Mouse (Mus musculus): ENCODE measurements around the gene Tomm20.
"Not testable (repeated sequence)": the region's sequence is repeated elsewhere in the genome, so short reads cannot be mapped to it uniquely, and the experiment has no call there.

Tomm20 gene

DNA sequence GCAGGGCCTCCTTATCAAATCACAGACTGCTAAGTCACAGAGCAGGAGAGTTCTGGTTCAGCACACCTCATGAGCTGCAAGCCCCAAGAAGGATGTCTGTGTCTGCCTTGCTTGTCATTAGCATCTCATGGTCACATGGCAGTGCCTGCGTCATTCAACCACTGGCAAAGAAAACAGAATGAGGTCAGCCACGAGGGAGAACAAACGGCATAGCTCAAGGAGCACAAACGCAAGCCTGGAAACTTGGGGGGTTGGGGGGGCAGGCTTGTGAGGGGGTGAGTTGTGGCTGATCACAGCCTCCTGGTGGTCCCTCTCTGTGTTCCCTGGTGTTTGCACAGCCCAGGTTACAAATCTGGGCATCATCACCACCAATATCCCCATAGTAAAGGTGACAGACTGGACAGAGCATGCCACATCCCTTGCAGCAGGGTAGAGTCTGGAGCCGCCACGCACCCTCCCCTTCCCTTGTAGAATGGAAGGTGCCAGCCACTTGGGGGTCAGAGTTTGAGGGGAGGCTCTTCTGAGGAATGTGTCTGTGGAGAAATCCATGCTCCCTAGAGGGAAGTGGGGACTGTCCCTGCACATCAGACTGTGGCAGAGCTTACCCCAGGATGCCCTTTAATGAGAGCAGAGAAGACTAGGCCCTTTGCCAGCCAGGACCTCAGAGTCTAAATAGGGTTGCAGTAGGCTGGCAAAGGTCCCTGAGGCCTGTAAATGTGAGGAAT lies 61.3 kb downstream of the Tomm20 start:
- no peak for DNase-seq (ENCODE audit: low spot score)

DNA sequence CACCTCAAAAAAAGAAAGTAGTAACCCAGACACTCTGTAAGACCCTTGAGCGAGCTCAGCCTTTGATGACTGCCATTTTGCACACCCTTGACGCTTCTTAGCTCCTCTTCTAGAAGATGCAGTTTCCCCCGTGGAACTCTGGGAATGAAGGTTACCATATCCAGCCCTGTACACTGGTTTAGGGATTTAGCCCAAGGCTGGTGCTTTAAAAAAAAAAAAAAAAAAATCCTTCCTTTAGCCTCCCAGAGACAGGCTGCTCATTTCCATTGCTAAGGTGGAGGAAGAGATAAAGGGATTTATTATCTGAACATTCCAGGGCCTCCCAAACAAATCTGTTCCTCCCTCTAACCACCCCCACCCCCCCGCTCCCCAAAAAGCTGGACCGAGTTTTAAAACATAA lies 61.9 kb downstream of the Tomm20 start:
- no peak for DNase-seq (ENCODE audit: low spot score)

DNA sequence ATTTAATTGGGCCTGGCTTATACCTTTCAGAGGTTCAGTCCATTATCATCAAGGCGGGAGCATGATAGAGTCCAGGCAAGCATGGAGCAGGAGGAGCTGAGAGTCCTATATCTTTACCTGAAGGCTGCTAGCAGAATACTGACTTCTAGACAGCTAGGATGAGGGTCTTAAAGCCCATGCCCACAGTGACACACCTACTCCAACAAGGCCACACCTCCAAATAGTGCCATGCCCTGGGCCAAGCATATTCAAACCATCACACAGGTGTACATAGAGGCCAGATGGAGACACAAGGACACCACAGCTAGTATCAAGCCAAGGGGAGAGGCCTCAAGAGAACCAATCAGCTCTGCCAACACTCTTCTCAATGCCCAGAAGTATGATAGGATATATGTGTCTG lies 63.1 kb downstream of the Tomm20 start:
- not testable (repeated sequence) for DNase-seq (ENCODE audit: low spot score)

DNA sequence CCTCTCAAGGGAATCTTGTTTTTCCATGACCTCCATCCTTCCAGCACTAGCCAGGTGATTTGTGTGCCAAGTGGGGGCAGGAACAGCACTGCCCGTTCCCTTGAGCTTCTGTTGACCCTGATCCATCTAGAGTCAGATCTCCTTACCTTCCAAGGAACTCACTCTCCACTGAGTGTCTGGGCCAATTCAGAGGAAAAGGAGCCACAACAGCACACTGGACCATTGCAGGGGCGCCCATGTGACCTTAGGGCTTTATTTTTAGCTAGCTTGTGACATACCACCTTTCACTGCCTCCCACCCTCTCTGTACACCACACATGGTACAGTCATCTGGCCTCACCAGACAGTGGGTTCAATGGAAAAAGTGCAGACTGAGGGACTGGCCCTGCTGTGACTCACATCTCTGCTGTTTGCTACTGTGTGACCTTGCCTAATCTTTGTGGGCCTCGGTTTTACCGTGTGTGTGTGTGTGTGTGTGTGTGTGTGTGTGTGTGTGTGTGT lies 64.0 kb downstream of the Tomm20 start:
- DNase-seq (ENCODE audit: low spot score): no peak
